Mouse (Mus musculus): ENCODE measurements around the gene Sell. TPM values are rescaled to one million over a fixed set of nuclear protein-coding genes. Genes with fewer than 3 reads are reported as not detected.

Gene Sell
- polyA plus RNA-seq, 1 experiment from 2014 or later = not detected

DNA sequence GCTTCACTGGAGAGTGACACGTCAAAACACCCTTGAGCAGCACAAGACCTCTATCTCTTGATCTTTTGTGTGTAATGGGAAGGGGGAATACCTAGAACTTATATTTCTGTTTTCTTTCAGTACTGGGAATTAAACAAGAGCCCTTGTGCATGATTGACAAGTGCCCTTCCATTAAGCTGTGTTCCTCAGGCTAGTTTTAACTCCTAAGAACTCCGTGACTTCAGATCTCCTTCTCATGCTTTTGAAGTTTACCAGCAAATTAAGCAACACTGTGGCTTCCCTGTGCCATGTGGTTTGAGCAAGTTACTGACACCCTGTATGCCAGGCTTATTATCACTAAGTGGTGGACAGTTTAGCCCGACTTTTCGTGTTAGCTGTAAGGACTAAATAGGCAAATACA, 21.3 kb downstream of the Sell start:
- Histone ChIP-seq H3K27me3 (ENCODE audit: control insufficient read depth, insufficient read depth, low read length) (no peaks in the 10 kb centered on the region), H3K9me3 (ENCODE audit: control insufficient read depth, low read length) (no peaks in the 10 kb centered on the region), H3K9ac (ENCODE audit: low read length) (no peak overlapping the region), H3K4me1 (ENCODE audit: control insufficient read depth, insufficient read depth, low read length) (no peaks in the 10 kb centered on the region), H3K4me2 (no peak overlapping the region), H3K27ac (ENCODE audit: low read depth, low read length) (no peak overlapping the region), H3K4me3 (ENCODE audit: low read depth, low read length) (no peak overlapping the region), H3K36me3 (ENCODE audit: control insufficient read depth, insufficient read depth, low read length) (no peaks in the 10 kb centered on the region)
- 94% methylated on average over 4 of the region's 4 CpGs for WGBS
- DNase-seq (ENCODE audit: low spot score, missing footprints) = no peak
- no peak for ATAC-seq (ENCODE audit: low FRiP score)

- WGBS = 89% methylated on average over 3 of the region's 3 CpGs
- no peak for DNase-seq (ENCODE audit: low spot score, missing footprints)
- Histone ChIP-seq H3K4me1 (ENCODE audit: control insufficient read depth, insufficient read depth, low read length) (no peaks in the 10 kb centered on the region), H3K27ac (ENCODE audit: low read depth, low read length) (no peak overlapping the region), H3K4me2 (no peak overlapping the region), H3K36me3 (ENCODE audit: control insufficient read depth, insufficient read depth, low read length) (no peaks in the 10 kb centered on the region), H3K9me3 (ENCODE audit: control insufficient read depth, low read length) (no peaks in the 10 kb centered on the region), H3K4me3 (ENCODE audit: low read depth, low read length) (no peak overlapping the region), H3K27me3 (ENCODE audit: control insufficient read depth, insufficient read depth, low read length) (no peaks in the 10 kb centered on the region), H3K9ac (ENCODE audit: low read length) (no peak overlapping the region)
- no peak for ATAC-seq (ENCODE audit: low FRiP score)
These were observed 25.0 kb downstream of the Sell start for GRCm38 (mm10) chr1:164086797-164087196.

DNA sequence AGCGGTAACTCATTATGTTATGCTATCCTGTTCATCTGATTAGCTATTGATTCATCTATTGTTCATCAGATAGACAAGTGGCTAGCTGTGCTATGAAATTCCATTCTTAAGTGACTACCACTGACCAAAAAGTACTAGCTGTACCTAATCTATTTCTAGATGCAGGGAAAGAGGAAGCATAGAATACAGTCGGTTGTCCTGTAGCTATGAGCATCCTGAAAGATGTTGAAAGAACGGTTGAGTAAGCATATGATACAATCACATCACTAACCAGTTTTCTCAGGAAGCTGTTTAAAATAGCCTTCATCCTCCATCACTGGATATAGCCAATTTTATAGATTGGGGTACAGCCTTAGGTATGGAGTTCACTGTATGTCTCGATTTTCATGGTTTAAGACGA, 26.1 kb downstream of the Sell start:
- Histone ChIP-seq H3K27ac (ENCODE audit: low read depth, low read length) (no peak overlapping the region), H3K9me3 (ENCODE audit: control insufficient read depth, low read length) (no peaks in the 10 kb centered on the region), H3K4me1 (ENCODE audit: control insufficient read depth, insufficient read depth, low read length) (no peaks in the 10 kb centered on the region), H3K36me3 (ENCODE audit: control insufficient read depth, insufficient read depth, low read length) (no peaks in the 10 kb centered on the region), H3K9ac (ENCODE audit: low read length) (no peak overlapping the region), H3K4me2 (no peak overlapping the region), H3K27me3 (ENCODE audit: control insufficient read depth, insufficient read depth, low read length) (no peaks in the 10 kb centered on the region), H3K4me3 (ENCODE audit: low read depth, low read length) (no peak overlapping the region)
- ATAC-seq (ENCODE audit: low FRiP score) (no peak), DNase-seq (ENCODE audit: low spot score, missing footprints) (no peak)
- 92% methylated on average over 5 of the region's 5 CpGs for WGBS

GRCm38 (mm10) chr1:164096780-164097179, 35.0 kb downstream of the Sell start:
- Histone ChIP-seq H3K9ac (ENCODE audit: low read length) (no peak overlapping the region), H3K4me1 (ENCODE audit: control insufficient read depth, insufficient read depth, low read length) (no peaks in the 10 kb centered on the region), H3K27me3 (ENCODE audit: control insufficient read depth, insufficient read depth, low read length) (no peaks in the 10 kb centered on the region), H3K4me2 (no peak overlapping the region), H3K4me3 (ENCODE audit: low read depth, low read length) (no peak overlapping the region), H3K36me3 (ENCODE audit: control insufficient read depth, insufficient read depth, low read length) (no peaks in the 10 kb centered on the region), H3K27ac (ENCODE audit: low read depth, low read length) (no peak overlapping the region), H3K9me3 (ENCODE audit: control insufficient read depth, low read length) (no peaks in the 10 kb centered on the region)
- no peak for DNase-seq (ENCODE audit: low spot score, missing footprints)
- WGBS = 75% methylated on average over 6 of the region's 6 CpGs
- ATAC-seq (ENCODE audit: low FRiP score) = no peak

GRCm38 (mm10) chr1:164097911-164098310, 36.1 kb downstream of the Sell start:
- 89% methylated on average over 2 of the region's 2 CpGs for WGBS

GRCm38 (mm10) chr1:164098372-164098771, 36.6 kb downstream of the Sell start:
- DNase-seq (ENCODE audit: low spot score, missing footprints) (no peak), ATAC-seq (ENCODE audit: low FRiP score) (no peak)
- Histone ChIP-seq H3K9ac (ENCODE audit: low read length) (no peak overlapping the region), H3K27me3 (ENCODE audit: control insufficient read depth, insufficient read depth, low read length) (no peaks in the 10 kb centered on the region), H3K27ac (ENCODE audit: low read depth, low read length) (no peak overlapping the region), H3K4me3 (ENCODE audit: low read depth, low read length) (no peak overlapping the region), H3K36me3 (ENCODE audit: control insufficient read depth, insufficient read depth, low read length) (no peaks in the 10 kb centered on the region), H3K4me1 (ENCODE audit: control insufficient read depth, insufficient read depth, low read length) (no peaks in the 10 kb centered on the region), H3K9me3 (ENCODE audit: control insufficient read depth, low read length) (no peaks in the 10 kb centered on the region), H3K4me2 (no peak overlapping the region)
- WGBS = 83% methylated on average over 2 of the region's 2 CpGs

More at GRCm38 (mm10) chr1:164097911-164098310, 36.1 kb downstream of the Sell start:
- Histone ChIP-seq H3K27me3 (ENCODE audit: control insufficient read depth, insufficient read depth, low read length) (no peaks in the 10 kb centered on the region), H3K4me1 (ENCODE audit: control insufficient read depth, insufficient read depth, low read length) (no peaks in the 10 kb centered on the region), H3K9me3 (ENCODE audit: control insufficient read depth, low read length) (no peaks in the 10 kb centered on the region), H3K27ac (ENCODE audit: low read depth, low read length) (no peak overlapping the region), H3K36me3 (ENCODE audit: control insufficient read depth, insufficient read depth, low read length) (no peaks in the 10 kb centered on the region), H3K9ac (ENCODE audit: low read length) (no peak overlapping the region), H3K4me2 (no peak overlapping the region), H3K4me3 (ENCODE audit: low read depth, low read length) (no peak overlapping the region)
- DNase-seq (ENCODE audit: low spot score, missing footprints) (no peak), ATAC-seq (ENCODE audit: low FRiP score) (no peak)

DNA sequence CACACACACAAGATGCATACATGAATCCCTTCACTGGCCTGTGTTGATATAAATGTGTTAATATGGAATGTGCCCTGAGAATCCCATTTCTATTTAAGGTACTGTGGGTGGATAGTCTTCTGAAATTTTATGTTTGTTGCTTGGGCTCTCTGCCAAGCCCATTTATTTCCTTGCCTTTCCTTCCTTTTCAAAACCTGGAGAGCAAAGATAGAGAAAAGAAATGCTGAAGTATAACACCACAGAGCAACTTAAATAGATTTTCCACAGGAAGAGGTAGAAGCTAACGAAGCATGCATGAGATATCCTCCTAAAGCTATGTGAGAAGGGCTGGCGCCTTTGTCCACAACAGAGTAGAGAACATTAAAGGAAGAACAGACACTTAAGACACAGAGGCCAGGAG, 48.0 kb downstream of the Sell start:
- no peak overlapping the region for H3K4me2 ChIP-seq
- H3K4me3 ChIP-seq (ENCODE audit: low read depth, low read length) = no peak overlapping the region
- no peak overlapping the region for H3K27ac ChIP-seq (ENCODE audit: low read depth, low read length)
- H3K4me1 ChIP-seq (ENCODE audit: control insufficient read depth, insufficient read depth, low read length) = no peaks in the 10 kb centered on the region
- no peak for DNase-seq (ENCODE audit: low spot score, missing footprints)
- WGBS = 91% methylated on average over 2 of the region's 2 CpGs
- H3K27me3 ChIP-seq (ENCODE audit: control insufficient read depth, insufficient read depth, low read length) = no peaks in the 10 kb centered on the region
- H3K9me3 ChIP-seq (ENCODE audit: control insufficient read depth, low read length) = no peaks in the 10 kb centered on the region
- no peak for ATAC-seq (ENCODE audit: low FRiP score)
- no peaks in the 10 kb centered on the region for H3K36me3 ChIP-seq (ENCODE audit: control insufficient read depth, insufficient read depth, low read length)
- H3K9ac ChIP-seq (ENCODE audit: low read length) = no peak overlapping the region

DNA sequence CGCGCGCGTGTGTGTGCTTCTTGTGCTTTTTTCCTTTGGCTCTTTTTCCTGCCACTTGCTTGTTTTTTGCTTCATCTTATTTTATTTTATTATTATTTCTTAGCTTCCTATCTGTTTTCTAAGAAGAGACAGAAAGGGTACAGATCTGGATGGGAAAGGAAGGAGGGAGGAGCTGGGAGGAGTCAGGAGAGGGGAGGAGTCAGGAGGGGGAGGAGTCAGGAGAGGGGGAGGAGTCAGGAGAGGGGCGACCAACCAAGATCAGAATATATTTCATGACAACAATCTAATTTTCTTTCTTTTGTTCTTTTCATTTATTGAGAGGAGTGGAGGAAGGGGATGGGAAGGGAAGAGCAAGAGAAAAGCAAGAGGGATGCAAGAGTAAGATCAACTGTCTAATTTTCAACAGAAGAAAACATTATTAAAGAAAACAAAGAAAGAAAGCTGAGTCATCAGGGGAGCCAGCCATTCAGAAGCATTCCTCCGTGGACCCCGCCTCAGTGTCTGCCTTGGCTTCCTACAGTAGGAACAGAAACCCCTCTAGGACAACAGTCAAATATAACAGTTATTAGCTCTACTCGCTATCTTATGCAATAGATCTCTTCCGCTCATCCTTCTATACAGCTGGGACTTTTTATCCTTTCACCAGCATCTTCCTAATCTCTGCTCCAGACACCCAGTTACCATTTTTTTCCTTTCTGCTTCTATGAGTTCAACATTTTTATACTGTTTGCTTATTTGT, 49.0 kb downstream of the Sell start:
- H3K27me3 ChIP-seq (ENCODE audit: control insufficient read depth, insufficient read depth, low read length) = no peaks in the 10 kb centered on the region
- no peak for DNase-seq (ENCODE audit: low spot score, missing footprints)
- no peak overlapping the region for H3K4me2 ChIP-seq
- WGBS = 92% methylated on average over 9 of the region's 9 CpGs
- ATAC-seq (ENCODE audit: low FRiP score) = no peak
- H3K9me3 ChIP-seq (ENCODE audit: control insufficient read depth, low read length) = no peaks in the 10 kb centered on the region
- H3K9ac ChIP-seq (ENCODE audit: low read length) = no peak overlapping the region
- no peaks in the 10 kb centered on the region for H3K36me3 ChIP-seq (ENCODE audit: control insufficient read depth, insufficient read depth, low read length)
- no peaks in the 10 kb centered on the region for H3K4me1 ChIP-seq (ENCODE audit: control insufficient read depth, insufficient read depth, low read length)
- H3K4me3 ChIP-seq (ENCODE audit: low read depth, low read length) = no peak overlapping the region
- no peak overlapping the region for H3K27ac ChIP-seq (ENCODE audit: low read depth, low read length)

DNA sequence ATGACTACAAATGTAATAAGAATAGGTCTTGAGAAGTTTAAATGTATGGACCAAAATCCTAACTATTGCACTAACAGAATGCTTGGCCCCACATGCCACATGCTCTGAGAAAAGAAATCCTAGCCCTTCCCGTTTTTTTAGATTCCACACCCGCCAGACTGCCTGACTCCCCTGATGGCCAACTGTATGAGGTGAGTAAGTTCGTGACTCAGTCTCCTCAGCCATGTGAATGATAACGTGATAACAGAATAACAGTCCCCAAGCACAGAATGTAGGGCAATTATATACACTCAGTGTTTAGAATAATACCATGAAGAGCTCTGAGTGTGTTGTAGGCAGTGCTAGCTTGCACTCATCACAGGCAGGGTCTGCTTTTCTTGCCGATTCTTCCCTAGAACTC, 52.5 kb downstream of the Sell start:
- H3K9ac ChIP-seq (ENCODE audit: low read length) = no peak overlapping the region
- no peak overlapping the region for H3K27ac ChIP-seq (ENCODE audit: low read depth, low read length)
- no peaks in the 10 kb centered on the region for H3K27me3 ChIP-seq (ENCODE audit: control insufficient read depth, insufficient read depth, low read length)
- no peak for ATAC-seq (ENCODE audit: low FRiP score)
- H3K9me3 ChIP-seq (ENCODE audit: control insufficient read depth, low read length) = no peaks in the 10 kb centered on the region
- no peak overlapping the region for H3K4me3 ChIP-seq (ENCODE audit: low read depth, low read length)
- WGBS = 80% methylated on average over 5 of the region's 5 CpGs
- H3K4me2 ChIP-seq = no peak overlapping the region
- no peaks in the 10 kb centered on the region for H3K4me1 ChIP-seq (ENCODE audit: control insufficient read depth, insufficient read depth, low read length)
- DNase-seq (ENCODE audit: low spot score, missing footprints) = no peak
- H3K36me3 ChIP-seq (ENCODE audit: control insufficient read depth, insufficient read depth, low read length) = no peaks in the 10 kb centered on the region
